Mouse (Mus musculus) E14TG2a.4 (cell line): Measurements from ENCODE around the gene Prn.

ENCODE experiments used
- H3K27me3 ChIP-seq: 2 replicates; pipeline ENCODE4 v1.6.1; 2014; ENCODE audit warnings: low read length, control low read depth; ENCODE audit not compliant: insufficient read depth
- H3K36me3 ChIP-seq: 2 replicates; pipeline ENCODE4 v1.6.1; 2014; ENCODE audit warnings: low read length, control low read depth; ENCODE audit not compliant: insufficient read depth
- H3K4me1 ChIP-seq: replicated peaks from 2 replicates; pipeline ENCODE4 v1.6.1; 2014; ENCODE audit warnings: low read depth, low read length, control low read depth
- H3K4me3 ChIP-seq: replicated peaks from 2 replicates; pipeline ENCODE4 v1.5.1; 2014; ENCODE audit warnings: mild to moderate bottlenecking, low read length
- H3K9me3 ChIP-seq: 2 replicates; pipeline ENCODE4 v1.6.1; 2014; ENCODE audit warnings: low read length, control low read depth
- CTCF ChIP-seq: conservative IDR thresholded peaks from 2 replicates; pipeline ENCODE4 v1.5.1; 2014; ENCODE audit warnings: low read length
- NANOG ChIP-seq: IDR thresholded peaks from 2 replicates; pipeline ENCODE4 v1.6.1; 2014; ENCODE audit warnings: borderline replicate concordance, low read length, mixed read lengths
- POU5F1 ChIP-seq: IDR thresholded peaks from 2 replicates; pipeline ENCODE4 v1.6.1; 2014; ENCODE audit warnings: low read length, borderline replicate concordance

Prn gene

GRCm38 (mm10) chr2:131881766-131882165 lies 28.0 kb upstream of the Prn start:
- Histone ChIP-seq H3K27me3 (no peaks in the 10 kb centered on the region), H3K36me3 (no peaks in the 10 kb centered on the region), H3K9me3 (no peaks in the 10 kb centered on the region), H3K4me3 (no peak overlapping the region), H3K4me1 (peaks cover 47% of the 10 kb centered on the region)
- TF ChIP-seq NANOG (no peak), POU5F1 (no peak), CTCF (no peak)

DNA sequence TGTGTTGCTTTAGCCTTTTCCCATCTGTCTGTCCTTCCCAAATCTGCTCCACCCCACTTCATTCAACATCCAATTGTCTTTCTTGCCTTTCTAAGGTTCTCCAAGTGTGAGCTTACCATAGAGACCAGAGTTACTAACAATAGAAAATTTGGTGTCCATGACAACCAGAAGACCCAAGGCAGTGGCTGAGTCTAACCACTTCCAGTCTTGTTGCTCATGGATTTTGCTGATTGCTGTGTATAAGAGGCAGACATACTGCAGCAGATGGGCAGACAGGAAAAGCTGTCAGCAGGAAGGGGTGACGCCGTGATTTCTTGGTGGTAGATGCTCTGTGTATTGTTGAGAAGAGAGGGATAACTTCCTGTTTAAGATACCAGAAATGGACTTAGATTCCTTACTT lies 26.6 kb upstream of the Prn start:
- Histone ChIP-seq H3K36me3 (no peaks in the 10 kb centered on the region), H3K4me1 (peaks cover 50% of the 10 kb centered on the region), H3K9me3 (no peaks in the 10 kb centered on the region), H3K4me3 (no peak overlapping the region), H3K27me3 (no peaks in the 10 kb centered on the region)
- TF ChIP-seq NANOG (no peak), CTCF (no peak), POU5F1 (no peak)

DNA sequence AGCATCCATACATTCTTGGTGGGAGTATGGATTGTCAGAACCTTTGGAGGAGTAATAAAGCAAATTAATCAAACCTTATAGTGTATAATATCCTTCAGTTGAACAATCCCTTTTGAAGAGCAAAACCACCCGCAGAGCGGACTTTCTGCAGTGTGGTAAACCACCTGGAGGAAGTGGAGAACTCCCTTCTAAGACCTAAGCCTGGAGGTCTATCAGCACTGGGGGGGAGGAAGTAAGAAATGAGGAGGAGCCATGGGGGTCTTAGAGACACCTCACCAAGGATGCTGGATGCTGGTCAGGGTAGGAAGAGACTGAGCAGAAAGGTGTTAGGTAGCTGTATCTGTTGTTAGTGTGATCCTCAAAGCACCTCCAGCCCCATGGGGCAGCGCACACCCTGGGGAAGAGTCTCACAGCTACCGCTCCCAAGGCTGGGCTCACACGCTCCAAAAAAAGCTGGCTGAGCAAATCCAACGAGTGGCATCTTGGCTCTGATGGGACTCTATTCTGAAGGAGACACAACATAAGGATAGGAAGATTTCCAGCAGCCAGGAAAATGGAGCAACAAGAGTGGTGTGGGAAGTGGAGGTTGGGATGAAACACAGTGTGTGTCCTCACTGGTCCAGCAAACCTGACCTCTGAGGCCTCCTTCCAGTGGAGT lies 23.1 kb upstream of the Prn start:
- TF ChIP-seq NANOG: no peak
- TF ChIP-seq POU5F1: no peak
- TF ChIP-seq CTCF: no peak
- peaks cover 48% of the 10 kb centered on the region for H3K4me1 ChIP-seq
- H3K36me3 ChIP-seq: no peaks in the 10 kb centered on the region

DNA sequence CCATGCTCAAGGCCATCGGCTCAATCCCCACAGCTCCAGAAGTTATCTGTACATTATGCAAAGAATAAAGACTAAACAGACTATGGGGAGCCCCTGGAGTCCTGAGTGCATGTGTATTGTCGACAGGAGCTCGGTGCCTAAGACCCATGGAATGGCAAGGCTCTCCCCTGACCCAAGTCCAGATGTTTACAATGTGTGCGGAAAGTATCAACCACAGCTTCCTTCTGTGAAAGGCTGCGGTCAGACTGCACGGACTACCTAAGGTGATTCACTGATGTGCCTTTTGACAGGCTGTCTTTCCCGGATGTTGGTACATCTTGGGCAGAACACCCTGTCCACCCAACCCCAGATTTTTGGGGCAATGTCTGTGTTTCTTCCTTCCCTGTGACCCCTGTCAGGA lies 21.5 kb upstream of the Prn start:
- no peaks in the 10 kb centered on the region for H3K27me3 ChIP-seq
- H3K4me1 ChIP-seq: peaks cover 48% of the 10 kb centered on the region
- no peaks in the 10 kb centered on the region for H3K9me3 ChIP-seq
- no peak overlapping the region for H3K4me3 ChIP-seq
- TF ChIP-seq CTCF (no peak), POU5F1 (no peak), NANOG (no peak)
- H3K36me3 ChIP-seq: no peaks in the 10 kb centered on the region

More for the DNA sequence above, 23.1 kb upstream of the Prn start:
- no peaks in the 10 kb centered on the region for H3K9me3 ChIP-seq
- no peak overlapping the region for H3K4me3 ChIP-seq
- H3K27me3 ChIP-seq: no peaks in the 10 kb centered on the region

- H3K27me3 ChIP-seq: no peaks in the 10 kb centered on the region
- TF ChIP-seq NANOG (no peak), POU5F1 (no peak), CTCF (no peak)
- no peaks in the 10 kb centered on the region for H3K9me3 ChIP-seq
These were observed 17.2 kb upstream of the Prn start for GRCm38 (mm10) chr2:131892534-131892933.

DNA sequence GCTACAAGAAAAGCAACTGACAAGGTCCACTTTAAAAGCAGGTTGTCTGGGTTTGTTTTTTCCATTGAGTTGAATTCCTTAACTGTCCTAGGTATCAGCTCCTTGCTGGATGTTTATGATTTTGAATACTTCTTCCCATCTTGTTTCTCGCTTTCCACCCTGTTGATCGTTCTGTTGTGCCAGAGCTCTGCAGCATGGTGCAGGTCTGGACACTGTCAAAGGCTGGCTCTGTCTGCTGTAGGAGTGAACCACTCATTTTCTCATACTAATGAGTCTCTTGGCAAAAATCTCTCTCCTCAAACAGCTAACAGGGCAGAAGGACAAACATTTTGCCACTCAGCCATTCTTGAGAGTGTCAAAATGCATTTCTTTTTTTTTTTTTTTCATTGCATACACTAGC lies 14.7 kb upstream of the Prn start:
- no peaks in the 10 kb centered on the region for H3K36me3 ChIP-seq
- no peak overlapping the region for H3K4me3 ChIP-seq
- no peaks in the 10 kb centered on the region for H3K27me3 ChIP-seq
- TF ChIP-seq NANOG (no peak), POU5F1 (no peak), CTCF (no peak)
- H3K4me1 ChIP-seq: peaks cover 16% of the 10 kb centered on the region
- H3K9me3 ChIP-seq: no peaks in the 10 kb centered on the region

More at GRCm38 (mm10) chr2:131892534-131892933, 17.2 kb upstream of the Prn start:
- Histone ChIP-seq H3K36me3 (no peaks in the 10 kb centered on the region), H3K4me1 (peaks cover 25% of the 10 kb centered on the region), H3K4me3 (no peak overlapping the region)

- Histone ChIP-seq H3K4me1 (peaks cover 16% of the 10 kb centered on the region), H3K36me3 (no peaks in the 10 kb centered on the region), H3K4me3 (no peak overlapping the region), H3K27me3 (no peaks in the 10 kb centered on the region), H3K9me3 (no peaks in the 10 kb centered on the region)
- no peak for TF ChIP-seq POU5F1
- no peak for TF ChIP-seq CTCF
- no peak for TF ChIP-seq NANOG
These were observed 13.7 kb upstream of the Prn start for GRCm38 (mm10) chr2:131896011-131896410.

GRCm38 (mm10) chr2:131897336-131898109 lies 12.2 kb upstream of the Prn start:
- H3K4me1 ChIP-seq: peaks cover 7% of the 10 kb centered on the region
- no peak for TF ChIP-seq CTCF
- TF ChIP-seq POU5F1: no peak
- TF ChIP-seq NANOG: no peak
- no peaks in the 10 kb centered on the region for H3K36me3 ChIP-seq
- no peaks in the 10 kb centered on the region for H3K9me3 ChIP-seq
- H3K4me3 ChIP-seq: no peak overlapping the region
- H3K27me3 ChIP-seq: no peaks in the 10 kb centered on the region
